Mouse (Mus musculus): ENCODE data around the gene Ano8.

The Ano8 gene

DNA sequence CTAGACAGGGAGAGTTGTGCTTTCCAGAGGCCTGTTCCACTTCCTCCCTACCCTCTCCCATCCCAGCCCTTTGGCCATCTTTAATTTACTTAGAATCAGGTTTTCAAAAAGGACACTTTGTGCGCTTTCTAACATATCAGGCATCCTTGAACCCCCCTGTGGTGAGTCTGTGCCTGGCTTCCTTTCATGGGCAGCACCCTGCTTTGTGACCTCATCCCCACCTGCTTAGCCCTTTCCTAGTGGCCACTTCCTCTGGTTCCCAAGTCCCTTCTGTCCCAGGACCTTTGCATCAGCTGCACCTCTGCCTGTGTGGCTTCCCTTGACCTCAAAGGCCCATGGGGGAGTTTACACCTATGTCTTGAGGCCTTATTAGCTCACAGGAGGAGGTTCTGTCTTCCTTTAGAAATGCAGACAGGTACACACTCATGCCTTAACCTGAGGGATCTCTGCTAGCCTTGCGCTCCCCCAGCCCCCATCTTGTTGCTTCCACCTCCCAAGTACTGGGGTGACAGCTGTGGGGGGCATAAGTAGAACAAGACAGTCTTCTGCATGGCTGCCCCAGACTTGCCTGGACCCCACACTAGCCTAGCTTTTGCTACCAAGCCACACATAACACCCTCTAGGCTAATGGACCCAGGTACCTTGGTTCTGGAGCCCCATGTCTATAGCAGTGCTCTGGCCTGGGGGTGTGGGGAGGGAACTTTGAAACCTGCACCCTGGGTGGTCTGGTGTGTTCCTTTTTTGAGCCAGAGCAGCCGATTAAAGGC, 15.4 kb downstream of the Ano8 start:
- DNase-seq: no peak

DNA sequence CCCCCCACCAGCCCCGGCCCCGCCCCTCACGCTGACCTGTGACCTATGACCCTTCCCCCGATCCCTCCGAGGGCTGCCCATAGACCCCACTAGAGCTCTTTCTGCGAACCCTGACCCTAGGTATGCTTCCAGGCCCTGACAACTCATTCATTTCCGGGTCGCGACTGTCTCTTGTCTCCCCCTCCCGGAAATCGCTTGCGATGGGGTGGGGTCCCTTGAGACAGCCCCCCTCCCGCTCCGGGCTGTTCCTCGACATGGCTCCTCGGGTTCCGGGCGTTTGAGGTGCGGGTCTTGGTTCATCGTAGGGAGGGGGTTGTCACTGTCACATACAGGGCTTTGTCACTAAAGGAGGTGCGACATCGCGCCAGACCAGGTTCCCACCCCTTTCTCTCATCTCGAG, 16.4 kb downstream of the Ano8 start:
- DNase-seq: peak; percentile 61

- peak; percentile 99 for DNase-seq
Measured at GRCm38 (mm10) chr8:71468916-71469315, 16.8 kb downstream of the Ano8 start, which contains the start of gene Dda1. Gene Dda1 (plus strand): TSS chr8:71469199.

GRCm38 (mm10) chr8:71468001-71468400, 17.8 kb downstream of the Ano8 start:
- DNase-seq: no peak

DNA sequence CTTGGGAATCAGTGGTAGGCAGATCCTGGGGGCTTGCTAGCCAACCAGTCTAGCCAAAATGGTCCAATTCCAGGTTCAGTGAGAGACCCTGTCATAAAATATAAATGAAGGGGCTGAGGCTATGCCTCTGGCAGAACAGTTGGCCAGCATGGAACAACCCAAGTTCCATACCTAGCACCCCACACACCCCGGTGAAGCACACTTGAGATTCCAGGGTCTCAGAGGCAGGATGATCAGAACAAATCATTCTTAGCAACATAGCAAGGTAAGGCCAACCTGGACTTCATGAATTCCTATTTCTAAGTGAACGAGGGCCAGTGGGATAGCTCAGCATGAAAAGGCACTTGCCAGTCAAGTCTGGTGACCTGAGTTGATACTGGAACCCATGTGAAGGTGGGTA, 18.6 kb downstream of the Ano8 start:
- DNase-seq: no peak

DNA sequence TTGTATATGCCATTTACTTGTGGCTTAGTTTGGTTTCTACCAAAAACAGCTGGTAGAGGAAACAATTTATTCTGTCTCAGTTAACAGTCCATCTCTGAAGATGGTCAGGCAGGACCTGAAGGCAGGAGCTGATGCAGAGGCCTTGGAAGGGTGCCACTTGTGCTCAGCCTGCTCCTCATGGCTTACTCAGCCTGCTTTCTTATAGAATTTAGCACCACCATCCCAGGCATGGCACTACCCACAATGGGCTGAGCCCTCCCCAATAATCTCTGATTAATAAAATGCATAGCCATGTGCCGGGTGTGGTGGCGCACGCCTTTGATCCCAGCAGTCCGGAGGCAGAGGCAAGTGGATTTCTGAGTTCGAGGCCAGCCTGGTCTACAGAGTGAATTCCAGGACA, 19.6 kb downstream of the Ano8 start:
- DNase-seq: no peak

GRCm38 (mm10) chr8:71465733-71466132, 20.0 kb downstream of the Ano8 start:
- no peak for DNase-seq

DNA sequence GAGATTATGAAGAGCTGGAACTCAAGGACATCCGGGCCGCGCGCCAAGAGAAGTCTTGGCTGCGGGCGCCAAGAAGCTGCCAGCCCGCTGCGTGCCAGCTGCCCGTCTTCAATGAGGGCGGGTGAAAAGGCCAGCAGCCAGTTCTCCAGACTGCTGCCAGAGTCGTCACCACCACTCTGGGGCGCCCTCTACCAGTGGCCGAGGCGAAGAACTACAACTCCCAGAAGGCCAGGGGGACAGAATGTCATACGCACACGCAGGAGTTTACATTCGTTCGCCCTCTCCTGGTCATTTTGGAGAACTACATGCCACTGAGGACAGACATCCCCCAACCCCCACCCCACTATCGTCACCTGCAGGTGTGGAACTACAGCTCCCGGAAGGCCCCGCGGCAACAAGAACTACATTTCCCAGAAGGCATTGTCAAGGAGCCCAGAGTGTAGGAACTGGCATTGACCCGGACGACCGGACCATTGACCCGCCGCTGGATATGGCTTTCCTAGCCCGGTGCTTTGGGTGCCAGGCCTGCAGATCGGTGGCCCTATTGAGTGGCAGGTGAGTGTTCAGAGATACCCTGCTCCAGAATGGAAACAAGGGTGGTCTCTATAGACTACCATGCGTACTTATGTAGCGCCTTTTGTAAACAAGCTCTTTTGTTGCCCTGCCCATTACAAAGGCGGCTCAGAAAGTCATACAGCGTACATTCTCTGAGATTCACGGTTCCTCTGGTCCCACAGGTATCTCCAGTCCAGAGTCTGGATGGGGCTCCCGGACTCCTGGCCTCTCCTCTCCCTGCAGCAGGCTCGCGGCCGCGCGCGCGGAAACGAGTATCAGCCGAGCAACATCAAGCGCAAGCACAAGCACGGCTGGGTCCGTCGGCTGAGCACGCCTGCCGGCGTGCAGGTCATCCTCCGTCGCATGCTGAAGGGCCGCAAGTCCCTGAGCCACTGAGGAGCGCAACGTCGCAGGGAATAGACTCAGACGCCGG, 21.0 kb downstream of the Ano8 start, which contains the start of gene Mrpl34:
Gene Mrpl34, plus strand, starts transcription at position 447 of the 988 bp plus-strand sequence.
- DNase-seq: peak; percentile 99

GRCm38 (mm10) chr8:71463188-71464033, 22.4 kb downstream of the Ano8 start, which contains the start of gene Abhd8:
Gene Abhd8 (minus strand): TSS chr8:71463655.
- DNase-seq: peak; percentile 98

DNA sequence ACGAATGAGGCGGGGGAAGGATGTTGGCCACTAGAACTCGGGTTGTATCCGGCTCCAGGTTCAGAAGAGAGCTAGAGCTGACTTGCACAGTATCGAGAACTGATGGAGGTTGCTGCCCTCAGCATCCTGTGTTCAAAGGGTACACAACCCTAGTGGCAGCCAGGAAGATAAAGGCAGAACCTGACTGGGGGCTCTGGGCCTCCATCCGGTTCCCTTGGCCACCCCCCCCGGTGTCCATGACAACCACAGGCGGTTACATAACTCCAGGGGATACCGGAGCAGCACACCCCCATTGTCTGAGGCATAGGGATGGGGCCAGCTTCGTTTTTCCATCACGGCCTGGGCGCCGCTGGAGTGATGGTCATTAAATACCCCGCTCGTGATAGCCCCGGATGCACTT, 23.0 kb downstream of the Ano8 start:
- DNase-seq: peak; percentile 59

GRCm38 (mm10) chr8:71462191-71462590, 23.6 kb downstream of the Ano8 start:
- no peak for DNase-seq

- DNase-seq: no peak
Measured at GRCm38 (mm10) chr8:71461152-71461840, 24.5 kb downstream of the Ano8 start.

DNA sequence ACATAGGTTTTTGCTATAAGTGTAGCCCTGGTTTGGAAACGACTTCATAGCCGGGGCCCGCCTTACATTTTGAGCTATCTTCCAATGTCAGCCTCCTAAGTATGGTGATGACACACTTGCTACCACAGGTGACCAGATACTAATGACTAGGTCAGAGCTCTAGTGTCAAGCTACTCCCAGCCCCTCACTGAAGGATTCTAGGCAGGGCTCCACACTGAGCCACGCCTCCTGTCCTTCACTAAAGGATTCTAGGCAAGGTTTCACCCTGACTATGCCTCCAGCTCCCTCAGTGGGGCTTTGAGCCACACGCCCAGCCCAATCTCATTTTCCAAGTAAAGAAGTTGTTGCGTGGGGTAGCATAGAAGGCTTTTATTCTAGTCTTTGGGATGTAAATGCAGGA, 25.0 kb downstream of the Ano8 start:
- DNase-seq: no peak

DNA sequence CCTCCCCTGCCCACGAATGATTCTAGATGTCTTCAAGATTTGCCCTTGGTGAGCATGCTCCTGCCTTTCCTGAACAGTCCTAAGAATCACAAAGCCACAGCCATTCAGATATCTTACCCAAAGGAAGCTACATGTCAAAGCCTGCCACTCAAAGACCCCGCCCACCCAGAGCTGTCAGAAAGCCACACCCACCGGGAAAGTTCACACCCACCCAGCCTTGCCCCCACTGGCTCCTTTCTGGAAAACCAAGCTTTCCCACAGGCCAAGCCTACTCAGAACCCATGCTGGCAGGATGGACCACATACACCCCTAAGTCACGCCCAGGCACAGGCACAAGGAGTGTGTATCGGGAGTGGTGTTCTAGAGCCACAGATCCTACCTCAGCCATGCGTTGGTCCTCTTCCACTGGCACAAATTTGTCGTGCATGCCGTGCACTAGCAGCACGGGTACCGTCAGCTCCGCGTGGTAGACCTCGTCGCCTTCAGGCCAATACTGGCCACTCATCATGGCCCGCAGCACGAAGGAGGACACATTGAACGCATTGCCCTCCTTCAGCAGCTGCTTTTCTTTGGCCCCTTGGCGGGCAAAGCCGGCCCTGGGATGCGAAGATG, 28.0 kb downstream of the Ano8 start:
- no peak for DNase-seq

DNA sequence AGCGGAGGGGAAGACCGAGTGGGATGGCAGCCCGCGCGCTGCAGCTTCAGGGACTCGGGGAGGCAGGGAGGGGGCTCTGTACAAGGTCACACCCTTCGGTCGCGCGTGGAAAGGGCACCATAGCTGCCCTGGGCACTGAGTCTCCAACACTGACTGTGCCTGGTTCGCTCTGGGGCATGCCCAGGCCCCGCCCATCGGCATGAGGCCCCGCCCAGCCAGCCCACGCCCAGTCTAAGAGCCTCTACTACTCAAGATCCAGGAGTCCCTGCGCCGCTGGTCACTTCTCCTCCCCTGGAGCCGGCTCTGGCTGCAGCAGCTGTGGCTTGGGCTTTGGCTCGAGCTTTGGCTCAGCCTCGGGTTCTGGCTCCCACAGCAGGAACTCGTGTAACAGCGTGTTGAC, 28.9 kb downstream of the Ano8 start:
- no peak for DNase-seq

GRCm38 (mm10) chr8:71454668-71455067, 31.1 kb downstream of the Ano8 start:
- DNase-seq: no peak

DNA sequence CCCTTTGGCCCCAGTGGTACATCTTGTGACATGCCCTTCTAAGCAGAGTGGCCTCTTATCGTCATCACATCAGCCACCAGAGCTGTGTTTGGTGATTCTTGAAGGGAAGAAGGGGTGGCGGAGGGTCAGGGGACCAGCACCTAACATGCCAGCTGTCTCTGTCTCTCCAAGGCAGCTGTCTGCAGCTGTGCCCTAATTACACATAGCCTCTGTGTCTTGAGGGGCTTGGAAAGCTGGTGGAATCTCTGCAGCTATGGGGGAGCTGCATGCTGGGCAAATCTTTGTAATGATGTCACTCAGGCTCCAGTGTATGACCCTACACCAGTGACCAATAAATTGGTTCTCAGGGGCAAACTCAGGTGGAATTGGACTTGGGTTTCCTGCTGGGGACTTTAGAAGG, 33.1 kb downstream of the Ano8 start:
- no peak for DNase-seq

DNA sequence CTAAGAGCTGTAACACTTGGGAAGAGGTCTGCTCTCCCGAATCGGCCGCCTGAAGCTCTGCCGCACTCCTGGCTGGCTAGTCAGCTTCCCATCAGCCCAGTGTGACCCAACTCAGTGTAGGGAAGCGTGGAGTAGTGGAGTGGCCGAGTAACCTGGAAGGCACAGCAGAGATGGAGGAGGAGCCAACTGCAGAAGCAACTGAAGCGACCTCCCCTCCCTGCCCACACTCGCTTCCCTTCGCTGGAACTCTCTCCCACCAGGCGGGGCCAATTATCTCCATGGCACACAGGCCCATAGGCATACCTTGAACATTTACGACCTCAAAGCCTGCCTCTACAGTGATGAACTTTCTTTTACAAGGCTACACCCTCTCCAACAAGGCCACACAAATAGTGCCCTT, 34.0 kb downstream of the Ano8 start:
- DNase-seq: no peak

- DNase-seq: no peak
Measured at GRCm38 (mm10) chr8:71451337-71451736, 34.4 kb downstream of the Ano8 start.

GRCm38 (mm10) chr8:71445096-71445495, 40.7 kb downstream of the Ano8 start:
- no peak for DNase-seq

DNA sequence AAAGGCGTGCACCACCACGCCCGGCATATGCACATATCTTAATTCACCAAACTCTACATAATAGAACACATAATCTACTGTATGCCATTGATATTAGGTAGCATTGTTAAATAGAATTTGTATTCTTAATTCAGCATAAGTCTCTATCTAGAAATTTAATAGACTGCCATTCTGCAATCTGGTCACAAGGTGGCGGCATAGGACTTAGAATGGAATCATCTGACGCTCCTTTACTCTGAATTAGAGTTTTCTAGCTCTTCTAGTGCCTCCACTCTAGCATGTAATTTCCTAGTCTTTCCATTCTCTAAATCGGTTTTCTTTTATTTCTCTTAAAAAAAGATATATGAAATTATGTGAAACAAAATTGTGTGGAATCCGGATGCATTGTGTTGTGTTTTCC, 44.4 kb downstream of the Ano8 start:
- peak; percentile 46 for DNase-seq

GRCm38 (mm10) chr8:71437041-71437440, 48.7 kb downstream of the Ano8 start:
- no peak for DNase-seq
